Mouse (Mus musculus) cerebellum, adult 2 months (tissue): Measurements from ENCODE around the gene Atf3.

ENCODE experiments used
- CTCF ChIP-seq: fragments of 200-500 bp; IDR thresholded peaks from 2 replicates; pipeline ENCODE4 v1.5.1; 2011; ENCODE audit warnings: low read depth, mild to moderate bottlenecking, control low read depth, low read length, moderate library complexity, borderline replicate concordance; ENCODE audit not compliant: insufficient read depth
- POLR2A ChIP-seq: fragments of 200-500 bp; IDR thresholded peaks from 2 replicates; pipeline ENCODE4 v1.6.1; 2011; ENCODE audit warnings: low read length, control low read depth, borderline replicate concordance; ENCODE audit not compliant: insufficient read depth

DNA sequence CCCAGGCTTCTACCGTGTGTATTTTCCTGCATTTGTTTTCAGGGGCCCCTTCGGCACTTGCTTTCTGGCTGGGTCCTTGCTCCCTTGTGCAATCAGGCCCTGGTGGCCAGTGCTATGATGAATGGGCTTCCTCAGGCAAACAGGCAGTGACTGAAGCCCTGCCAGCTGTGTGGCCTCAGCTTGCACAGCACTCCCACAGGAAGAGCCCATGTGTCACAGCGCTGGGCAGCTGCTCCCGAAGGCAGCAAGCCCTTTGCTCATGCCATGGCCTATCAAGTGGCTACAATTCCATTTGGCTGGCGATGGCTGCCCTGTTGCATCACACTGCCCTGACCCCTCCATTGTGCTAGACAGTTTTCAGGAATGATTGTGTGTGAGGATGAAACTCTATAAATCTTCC is 36.6 kb upstream of the Atf3 start:
- TF ChIP-seq CTCF (no peak), POLR2A (no peak)
